Mouse (Mus musculus) right cerebral cortex, postnatal 4 days (tissue): ENCODE measurements at regions not wholly inside any gene's neighbourhood (a gene's known extent, or its start where the extent isn't known, plus 50 kb on each side); places are given as distances from the start of the nearest gene placed in this dataset.

Experiments
- DNase-seq: peaks from one replicate; pipeline ENCODE4 v3.0.0-alpha.2; 2022

- DNase-seq: no peak
Observed at GRCm38 (mm10) chr6:107803056-107803455, 261.8 kb upstream of the Setmar start.
